ENCODE assay signal across 8 mouse cellular contexts in genomic region chr15:27595560-27595959, GRCm38 (mm10). TPM values are rescaled to one million over a fixed set of nuclear protein-coding genes. Genes with fewer than 3 reads are reported as not detected.
DNase-seq lines count a peak whose midpoint lies in the region; ATAC-seq and TF ChIP-seq lines count a peak whose summit lies in the region.

No protein-coding gene starts in this region.

- H3K4me1 ChIP-seq in lung, embryonic 16.5 days (replicated peaks; ENCODE audit: control insufficient read depth, insufficient read depth, low read length) = no peaks in the 10 kb centered on the region; the same call in 1 of the 2 replicates
- peaks cover 20% of the 10 kb centered on the region for H3K4me1 ChIP-seq in lung, adult 2 months (ENCODE audit: control insufficient read depth, insufficient read depth, low read length)
- H3K4me1 ChIP-seq in embryonic facial prominence, embryonic 14.5 days (ENCODE audit: control insufficient read depth, insufficient read depth, low read length) = peaks cover 7% of the 10 kb centered on the region; the same call in 1 of the 2 replicates
- H3K4me1 ChIP-seq in neural tube, embryonic 13.5 days (replicated peaks) = peaks cover 11% of the 10 kb centered on the region; the same call in 1 of the 2 replicates

- no peak overlapping the region for H3K9ac ChIP-seq in lung, embryonic 16.5 days (ENCODE audit: low read length)
- peak overlapping the region; percentile 30; the same call in 1 of the 2 replicates for H3K9ac ChIP-seq in embryonic facial prominence, embryonic 14.5 days (ENCODE audit: low read depth, low read length)
- H3K9ac ChIP-seq in neural tube, embryonic 13.5 days = no peak overlapping the region

- no peak overlapping the region for H3K4me3 ChIP-seq in lung, embryonic 16.5 days (ENCODE audit: low read length)
- H3K4me3 ChIP-seq in lung, adult 2 months (replicated peaks; ENCODE audit: extremely low read depth, low read depth, low read length) = no peak overlapping the region
- H3K4me3 ChIP-seq in embryonic facial prominence, embryonic 14.5 days (ENCODE audit: low read depth, low read length) = no peak overlapping the region
- H3K4me3 ChIP-seq in neural tube, embryonic 13.5 days = no peak overlapping the region

- peak; percentile 56; the same call in 1 of the 2 replicates for ATAC-seq in lung, embryonic 16.5 days (ENCODE audit: low read depth)
- ATAC-seq in embryonic facial prominence, embryonic 14.5 days (ENCODE audit: low read depth) = peak; percentile 59
- no peak for ATAC-seq in neural tube, embryonic 13.5 days (ENCODE audit: low read depth)

- H3K27ac ChIP-seq in lung, embryonic 16.5 days (ENCODE audit: low read length) = peak overlapping the region; percentile 75
- peak overlapping the region; percentile 84 for H3K27ac ChIP-seq in embryonic facial prominence, embryonic 14.5 days (replicated peaks; ENCODE audit: low read depth, low read length)
- H3K27ac ChIP-seq in neural tube, embryonic 13.5 days (replicated peaks) = peak overlapping the region; percentile 9

- no peak for TF ChIP-seq POLR2A in lung, adult 2 months (IDR thresholded peaks at IDR 0.05; ENCODE audit: borderline replicate concordance, extremely low read depth, low read depth, low read length)

- no peak overlapping the region for H3K4me2 ChIP-seq in lung, embryonic 16.5 days (ENCODE audit: low read depth, low read length)
- no peak overlapping the region for H3K4me2 ChIP-seq in embryonic facial prominence, embryonic 14.5 days (ENCODE audit: low read depth, low read length)
- H3K4me2 ChIP-seq in neural tube, embryonic 13.5 days = no peak overlapping the region

- H3K27me3 ChIP-seq in lung, embryonic 16.5 days (ENCODE audit: control insufficient read depth, insufficient read depth, low read depth, low read length) = no peaks in the 10 kb centered on the region
- H3K27me3 ChIP-seq in embryonic facial prominence, embryonic 14.5 days (replicated peaks; ENCODE audit: control insufficient read depth, insufficient read depth, low read length) = no peaks in the 10 kb centered on the region
- H3K27me3 ChIP-seq in neural tube, embryonic 13.5 days = no peaks in the 10 kb centered on the region

- peak; percentile 13 for DNase-seq in embryo, embryonic 10 days (ENCODE audit: low spot score)
- DNase-seq in embryo, embryonic 10.5 days (ENCODE audit: low spot score) = no peak
- DNase-seq in lung, adult 2 months = no peak
- DNase-seq in embryonic facial prominence, embryonic 14.5 days (ENCODE audit: low spot score) = no peak
- no peak for DNase-seq in gastrocnemius, adult 8-10 months (ENCODE audit: low spot score in 2 of 2)
- DNase-seq in natural killer cell, adult 2 months (ENCODE audit: low spot score in 2 of 2) = no peak

- no peaks in the 10 kb centered on the region for H3K9me3 ChIP-seq in lung, embryonic 16.5 days (ENCODE audit: control insufficient read depth, low read length)
- no peaks in the 10 kb centered on the region for H3K9me3 ChIP-seq in embryonic facial prominence, embryonic 14.5 days (ENCODE audit: control insufficient read depth, low read length)
- no peaks in the 10 kb centered on the region for H3K9me3 ChIP-seq in neural tube, embryonic 13.5 days

- 40% methylated on average over 8 of the region's 8 CpGs for WGBS in lung, embryonic 16.5 days
- WGBS in lung, adult 2 months = 42% methylated on average over 8 of the region's 8 CpGs
- 43% methylated on average over 8 of the region's 8 CpGs for WGBS in embryonic facial prominence, embryonic 14.5 days
- WGBS in neural tube, embryonic 13.5 days = 54% methylated on average over 8 of the region's 8 CpGs

- no peak for TF ChIP-seq CTCF in lung, adult 2 months (IDR thresholded peaks at IDR 0.05; ENCODE audit: insufficient read depth, low read length)

- H3K36me3 ChIP-seq in lung, embryonic 16.5 days (ENCODE audit: control insufficient read depth, insufficient read depth, low read length) = peaks cover 18% of the 10 kb centered on the region
- peaks cover 52% of the 10 kb centered on the region for H3K36me3 ChIP-seq in embryonic facial prominence, embryonic 14.5 days (ENCODE audit: control insufficient read depth, insufficient read depth, low read length)
- peaks cover 55% of the 10 kb centered on the region for H3K36me3 ChIP-seq in neural tube, embryonic 13.5 days

RNA-seq across cellular contexts. Expression of gene Otulin, which starts 34.9 kb away (rescaled TPM):
- polyA plus RNA-seq in lung, embryonic 16.5 days (2015; fragmentation: Nextera tagmentation; extraction: Ambion mirVana) = 13.0 and 22.4 TPM in 2 replicates
- 16.4 and 23.7 TPM in 2 replicates for polyA plus RNA-seq in lung, adult 2 months (2012; rRNA removed)
- 39.7 and 41.3 TPM in 2 replicates for polyA plus RNA-seq in embryonic facial prominence, embryonic 14.5 days (2014; fragmentation: Nextera tagmentation; extraction: Ambion mirVana)
- polyA plus RNA-seq in neural tube, embryonic 13.5 days (2015; fragmentation: Nextera tagmentation; extraction: Ambion mirVana) = 24.6 and 31.7 TPM in 2 replicates
- total RNA-seq in gastrocnemius, adult 8-10 months (2022) = 10 to 100 TPM; 17.6 to 22.3 (median 20.1) TPM

Comparison
In these comparisons a context has a peak if more than half of its experiments do, and no peak if none do; other contexts are left out.
1. H3K27ac ChIP-seq: peak in every context shown above with its lines; median percentile 84 in embryonic facial prominence, embryonic 14.5 days; 75 in lung, embryonic 16.5 days; 9 in neural tube, embryonic 13.5 days.